In genomic region chr12:29816130-29816529, GRCm38 (mm10) we compare ENCODE assay signal across 16 mouse cellular contexts.
DNase-seq lines count a peak whose midpoint lies in the region; ATAC-seq lines count a peak whose summit lies in the region.
"Had no signal": no experiment of that assay in that cellular context is flagged by ENCODE, and none has a peak within 500 bp of the region (broad histone marks: within the 10 kb centered on the region; RNA-seq: fewer than 3 reads in every experiment).

No protein-coding gene starts in this region.

- H3K4me3 ChIP-seq in midbrain, embryonic 11.5 days (ENCODE audit: low read depth, low read length), result no peak overlapping the region
- no peak overlapping the region for H3K4me3 ChIP-seq in midbrain, embryonic 10.5 days
- H3K4me3 ChIP-seq in hindbrain, embryonic 13.5 days, result no peak overlapping the region
- H3K4me3 ChIP-seq in midbrain, embryonic 14.5 days (replicated peaks; ENCODE audit: low read depth, low read length), result no peak overlapping the region
- H3K4me3 ChIP-seq: embryonic facial prominence, embryonic 10.5 days; heart, embryonic 12.5 days; left cerebral cortex, adult 2 months; limb, embryonic 10.5 days had no signal

- peak; percentile 44; the same call in 1 of the 2 replicates for ATAC-seq in midbrain, embryonic 11.5 days (ENCODE audit: low FRiP score)
- ATAC-seq in hindbrain, embryonic 13.5 days (ENCODE audit: low FRiP score), result peak; percentile 79
- peak; percentile 74 for ATAC-seq in midbrain, embryonic 14.5 days (ENCODE audit: low FRiP score, low TSS enrichment)
- ATAC-seq: intestine, postnatal 0 days had no signal

- no peaks in the 10 kb centered on the region; the same call in 1 of the 2 replicates for H3K4me1 ChIP-seq in midbrain, embryonic 11.5 days (ENCODE audit: control insufficient read depth, insufficient read depth, low read length)
- peaks cover 20% of the 10 kb centered on the region for H3K4me1 ChIP-seq in midbrain, embryonic 10.5 days
- peaks cover 36% of the 10 kb centered on the region for H3K4me1 ChIP-seq in hindbrain, embryonic 13.5 days (replicated peaks)
- H3K4me1 ChIP-seq in midbrain, embryonic 14.5 days (ENCODE audit: control insufficient read depth, insufficient read depth, low read length), result peaks cover 30% of the 10 kb centered on the region
- H3K4me1 ChIP-seq: limb, embryonic 10.5 days had no signal

- WGBS in midbrain, embryonic 11.5 days, result 57% methylated on average over 2 of the region's 2 CpGs
- 74% methylated on average over 2 of the region's 2 CpGs for WGBS in midbrain, embryonic 10.5 days
- WGBS in hindbrain, embryonic 13.5 days, result 40% methylated on average over 2 of the region's 2 CpGs
- 25% methylated on average over 2 of the region's 2 CpGs for WGBS in midbrain, embryonic 14.5 days

- no peak overlapping the region for H3K9ac ChIP-seq in midbrain, embryonic 11.5 days (ENCODE audit: low read length)
- H3K9ac ChIP-seq in hindbrain, embryonic 13.5 days, result peak overlapping the region; percentile 30; the same call in 1 of the 2 replicates
- no peak overlapping the region for H3K9ac ChIP-seq in midbrain, embryonic 14.5 days (replicated peaks; ENCODE audit: low read length)
- H3K9ac ChIP-seq: heart, embryonic 12.5 days had no signal

- no peak overlapping the region for H3K4me2 ChIP-seq in midbrain, embryonic 11.5 days
- no peak overlapping the region for H3K4me2 ChIP-seq in hindbrain, embryonic 13.5 days
- H3K4me2 ChIP-seq in midbrain, embryonic 14.5 days (ENCODE audit: low read length), result no peak overlapping the region
- H3K4me2 ChIP-seq: heart, embryonic 12.5 days; liver, embryonic 11.5 days had no signal

- DNase-seq in midbrain, embryonic 11.5 days (ENCODE audit: low spot score, missing footprints), result peak; percentile 45
- no peak for DNase-seq in midbrain, embryonic 10.5 days (ENCODE audit: low spot score)
- peak; percentile 58 for DNase-seq in midbrain, embryonic 14.5 days
- no peak for DNase-seq in cerebellum, adult 9-11 months
- no peak for DNase-seq in right cerebral cortex, postnatal 14 days
- DNase-seq in embryo, embryonic 9.5 days (ENCODE audit: extremely low spot score), result no peak
- DNase-seq: lung, adult 2 months; thymus, adult 18-20 months had no signal

- no peaks in the 10 kb centered on the region for H3K9me3 ChIP-seq in midbrain, embryonic 11.5 days (ENCODE audit: control insufficient read depth, low read length)
- no peaks in the 10 kb centered on the region for H3K9me3 ChIP-seq in midbrain, embryonic 10.5 days (replicated peaks)
- H3K9me3 ChIP-seq in hindbrain, embryonic 13.5 days, result no peaks in the 10 kb centered on the region
- no peaks in the 10 kb centered on the region for H3K9me3 ChIP-seq in midbrain, embryonic 14.5 days (ENCODE audit: control insufficient read depth, low read length)
- H3K9me3 ChIP-seq: embryonic facial prominence, embryonic 10.5 days; heart, embryonic 12.5 days; limb, embryonic 10.5 days had no signal

- H3K27ac ChIP-seq in midbrain, embryonic 11.5 days (ENCODE audit: low read depth, low read length), result peak overlapping the region; percentile 25; the same call in 1 of the 2 replicates
- H3K27ac ChIP-seq in midbrain, embryonic 10.5 days (replicated peaks), result no peak overlapping the region
- H3K27ac ChIP-seq in hindbrain, embryonic 13.5 days, result peak overlapping the region; percentile 88
- H3K27ac ChIP-seq in midbrain, embryonic 14.5 days (replicated peaks; ENCODE audit: low read depth, low read length), result peak overlapping the region; percentile 87
- H3K27ac ChIP-seq: embryonic facial prominence, embryonic 10.5 days; left cerebral cortex, adult 2 months; limb, embryonic 10.5 days; macrophage had no signal

- no peaks in the 10 kb centered on the region for H3K36me3 ChIP-seq in midbrain, embryonic 11.5 days (ENCODE audit: control insufficient read depth, insufficient read depth, low read length)
- no peaks in the 10 kb centered on the region for H3K36me3 ChIP-seq in midbrain, embryonic 10.5 days
- H3K36me3 ChIP-seq in hindbrain, embryonic 13.5 days, result peaks cover 39% of the 10 kb centered on the region
- H3K36me3 ChIP-seq in midbrain, embryonic 14.5 days (ENCODE audit: control insufficient read depth, insufficient read depth, low read length), result peaks cover 23% of the 10 kb centered on the region
- H3K36me3 ChIP-seq: embryonic facial prominence, embryonic 10.5 days; heart, embryonic 12.5 days; limb, embryonic 10.5 days had no signal

- no peaks in the 10 kb centered on the region for H3K27me3 ChIP-seq in midbrain, embryonic 11.5 days (ENCODE audit: control insufficient read depth, insufficient read depth, low read length)
- no peaks in the 10 kb centered on the region for H3K27me3 ChIP-seq in midbrain, embryonic 10.5 days (ENCODE audit: low read depth, poor library complexity, severe bottlenecking)
- H3K27me3 ChIP-seq in hindbrain, embryonic 13.5 days, result no peaks in the 10 kb centered on the region
- no peaks in the 10 kb centered on the region for H3K27me3 ChIP-seq in midbrain, embryonic 14.5 days (ENCODE audit: control insufficient read depth, insufficient read depth, low read length)
- H3K27me3 ChIP-seq: heart, embryonic 12.5 days had no signal

Comparison
In these comparisons a context has a peak if more than half of its experiments do, and no peak if none do; other contexts are left out.
1. DNase-seq: peak in midbrain, embryonic 11.5 days (single experiment) and midbrain, embryonic 14.5 days (single experiment); none in midbrain, embryonic 10.5 days (single experiment), cerebellum, adult 9-11 months (single experiment), right cerebral cortex, postnatal 14 days (single experiment) and embryo, embryonic 9.5 days (single experiment).
2. Peak in every context shown above with its lines, with median percentiles within 50 percentile points of each other: ATAC-seq.